Mouse (Mus musculus) CH12.LX (cell line): ENCODE data around the gene Golph3. TPM values are rescaled to one million over a fixed set of nuclear protein-coding genes. Genes with fewer than 3 reads are reported as not detected.

Source experiments
- DNase-seq: peaks from one replicate; pipeline ENCODE4 v3.0.0-alpha.2; 2013; ENCODE audit errors: extremely low read depth
- H3K27ac ChIP-seq: 2 replicates; pipeline ENCODE4 v1.5.1; 2012; ENCODE audit warnings: low read depth, mild to moderate bottlenecking, control low read depth, moderate library complexity; ENCODE audit not compliant: insufficient read depth
- H3K27me3 ChIP-seq: replicated peaks from 2 replicates; pipeline ENCODE3; 2012; ENCODE audit warnings: inconsistent platforms
- H3K36me3 ChIP-seq, 2 experiments: replicated peaks in 1 of 2; 2 replicates each; pipeline versions ENCODE3 to v1.6.1; 2012; ENCODE audit warnings: inconsistent platforms in 1 of 2, low read length in 1 of 2, mild to moderate bottlenecking in 1 of 2, mixed read lengths in 1 of 2, moderate library complexity in 1 of 2; ENCODE audit not compliant: control insufficient read depth in 1 of 2, insufficient read depth in 1 of 2
- H3K4me1 ChIP-seq, 2 experiments: 2 replicates each; pipeline ENCODE4 v1.6.1; 2012; ENCODE audit warnings: inconsistent platforms in 1 of 2, moderate library complexity in 1 of 2; ENCODE audit not compliant: insufficient read depth in 2 of 2, control insufficient read depth in 1 of 2
- H3K4me2 ChIP-seq: 2 replicates; pipeline ENCODE4 v1.6.1; 2012; ENCODE audit warnings: low read depth, mild to moderate bottlenecking, control low read depth; ENCODE audit not compliant: poor library complexity, insufficient read depth, severe bottlenecking
- H3K4me3 ChIP-seq, 3 experiments: fragments of 150-350 bp in 1 of 3; sonication (generic) in 1 of 3; replicated peaks in 1 of 3; 2 replicates each; pipeline versions ENCODE3 to v1.5.1; 2011 to 2012; ENCODE audit warnings: low read depth in 2 of 3, low read length in 2 of 3, mild to moderate bottlenecking in 2 of 3, moderate library complexity in 2 of 3, control low read depth in 1 of 3, improper control_type of control experiment in 1 of 3, inconsistent platforms in 1 of 3, mixed read lengths in 1 of 3; ENCODE audit not compliant: poor library complexity in 1 of 3
- H3K79me2 ChIP-seq: replicated peaks from 2 replicates; pipeline ENCODE4 v1.6.1; 2012; ENCODE audit warnings: mild to moderate bottlenecking, moderate library complexity; ENCODE audit not compliant: control insufficient read depth, poor library complexity, insufficient read depth, severe bottlenecking; ENCODE audit errors: extremely low read depth
- H3K9ac ChIP-seq: 2 replicates; pipeline ENCODE4 v1.6.1; 2012; ENCODE audit warnings: low read depth, mild to moderate bottlenecking, control low read depth, moderate library complexity; ENCODE audit not compliant: insufficient read depth
- H3K9me3 ChIP-seq: replicated peaks from 2 replicates; pipeline ENCODE3; 2012; ENCODE audit warnings: low read length, inconsistent platforms, mixed read lengths
- BHLHE40 ChIP-seq: IDR thresholded peaks from 2 replicates; pipeline ENCODE4 v1.6.1; 2011; ENCODE audit warnings: mild to moderate bottlenecking, low read depth, low read length, improper control_type of control experiment
- CHD1 ChIP-seq: IDR thresholded peaks from 2 replicates; pipeline ENCODE4 v1.6.1; 2012; ENCODE audit warnings: low read depth, low read length, improper control_type of control experiment, inconsistent platforms
- CHD2 ChIP-seq: IDR thresholded peaks from 2 replicates; pipeline ENCODE4 v1.6.1; 2011; ENCODE audit warnings: low read length, improper control_type of control experiment
- CTCF ChIP-seq, 2 experiments: IDR thresholded peaks in 1 of 2; conservative IDR thresholded peaks in 1 of 2; 2 replicates each; pipeline ENCODE4 v1.5.1; 2011 to 2012; ENCODE audit warnings: low read depth in 2 of 2, low read length in 2 of 2, improper control_type of control experiment in 1 of 2, inconsistent platforms in 1 of 2, mild to moderate bottlenecking in 1 of 2, moderate library complexity in 1 of 2
- E2F4 ChIP-seq: IDR thresholded peaks from 2 replicates; pipeline ENCODE4 v1.6.1; 2011; ENCODE audit warnings: low read depth, low read length, improper control_type of control experiment; ENCODE audit not compliant: insufficient replicate concordance
- ELF1 ChIP-seq: IDR thresholded peaks from 2 replicates; pipeline ENCODE4 v1.6.1; 2014; ENCODE audit warnings: low read depth, mild to moderate bottlenecking, inconsistent platforms, low read length, improper control_type of control experiment
- EP300 ChIP-seq: IDR thresholded peaks from 2 replicates; pipeline ENCODE4 v1.6.1; 2011; ENCODE audit warnings: low read length, improper control_type of control experiment
- ETS1 ChIP-seq: conservative IDR thresholded peaks from 2 replicates; pipeline ENCODE4 v1.6.1; 2012; ENCODE audit warnings: low read depth, mild to moderate bottlenecking, inconsistent platforms, low read length, improper control_type of control experiment, moderate library complexity
- GABPA ChIP-seq: IDR thresholded peaks from 2 replicates; pipeline ENCODE4 v1.6.1; 2012; ENCODE audit warnings: low read depth, low read length, improper control_type of control experiment, inconsistent platforms; ENCODE audit not compliant: insufficient replicate concordance
- HCFC1 ChIP-seq: IDR thresholded peaks from 2 replicates; pipeline ENCODE4 v1.6.1; 2012; ENCODE audit warnings: low read depth, mild to moderate bottlenecking, inconsistent platforms, low read length, improper control_type of control experiment
- JUN ChIP-seq: IDR thresholded peaks from 2 replicates; pipeline ENCODE4 v1.6.1; 2011; ENCODE audit warnings: low read depth, mild to moderate bottlenecking, low read length, improper control_type of control experiment, moderate library complexity; ENCODE audit not compliant: insufficient read depth
- JUND ChIP-seq: conservative IDR thresholded peaks from 2 replicates; pipeline ENCODE4 v1.6.1; 2011; ENCODE audit warnings: low read depth, low read length, improper control_type of control experiment
- KAT2A ChIP-seq: IDR thresholded peaks from 2 replicates; pipeline ENCODE4 v1.6.1; 2012; ENCODE audit warnings: low read length, improper control_type of control experiment, inconsistent platforms; ENCODE audit not compliant: insufficient replicate concordance
- MAX ChIP-seq: IDR thresholded peaks from 2 replicates; pipeline ENCODE4 v1.6.1; 2011; ENCODE audit warnings: low read length, improper control_type of control experiment
- MAZ ChIP-seq: IDR thresholded peaks from 2 replicates; pipeline ENCODE4 v1.6.1; 2012; ENCODE audit warnings: low read depth, mild to moderate bottlenecking, inconsistent platforms, low read length, improper control_type of control experiment, moderate library complexity
- MEF2A ChIP-seq: IDR thresholded peaks from 2 replicates; pipeline ENCODE4 v1.6.1; 2014; ENCODE audit warnings: low read depth, mild to moderate bottlenecking, inconsistent platforms, low read length, improper control_type of control experiment, borderline replicate concordance
- MXI1 ChIP-seq: IDR thresholded peaks from 2 replicates; pipeline ENCODE4 v1.6.1; 2011; ENCODE audit warnings: mild to moderate bottlenecking, low read depth, low read length, improper control_type of control experiment
- MYC ChIP-seq: IDR thresholded peaks from 2 replicates; pipeline ENCODE4 v1.6.1; 2011; ENCODE audit warnings: low read depth, mild to moderate bottlenecking, improper control_type of control experiment, low read length
- NELFE ChIP-seq: IDR thresholded peaks from 2 replicates; pipeline ENCODE4 v1.6.1; 2011; ENCODE audit warnings: low read depth, low read length, improper control_type of control experiment
- NRF1 ChIP-seq: IDR thresholded peaks from 2 replicates; pipeline ENCODE4 v1.6.1; 2014; ENCODE audit warnings: low read depth, mild to moderate bottlenecking, inconsistent platforms, low read length, improper control_type of control experiment, moderate library complexity
- POLR2A ChIP-seq: IDR thresholded peaks from 2 replicates; pipeline ENCODE4 v1.6.1; 2011; ENCODE audit warnings: low read depth, mild to moderate bottlenecking, improper control_type of control experiment, low read length
- POLR2AphosphoS2 ChIP-seq: IDR thresholded peaks from 2 replicates; pipeline ENCODE4 v1.6.1; 2011; ENCODE audit warnings: low read depth, low read length, improper control_type of control experiment
- SIN3A ChIP-seq: IDR thresholded peaks from 2 replicates; pipeline ENCODE4 v1.6.1; 2012; ENCODE audit warnings: low read length, improper control_type of control experiment, inconsistent platforms
- SMC3 ChIP-seq: IDR thresholded peaks from 2 replicates; pipeline ENCODE4 v1.6.1; 2011; ENCODE audit warnings: low read depth, low read length, improper control_type of control experiment
- TBP ChIP-seq: conservative IDR thresholded peaks from 2 replicates; pipeline ENCODE4 v1.6.1; 2011; ENCODE audit warnings: low read depth, low read length, improper control_type of control experiment
- UBTF ChIP-seq: IDR thresholded peaks from 2 replicates; pipeline ENCODE4 v1.6.1; 2012; ENCODE audit warnings: low read depth, mild to moderate bottlenecking, inconsistent platforms, low read length, improper control_type of control experiment, moderate library complexity
- ZKSCAN1 ChIP-seq: IDR thresholded peaks from 2 replicates; pipeline ENCODE4 v1.6.1; 2012; ENCODE audit warnings: low read depth, inconsistent platforms, low read length, improper control_type of control experiment, borderline replicate concordance
- ZMIZ1 ChIP-seq: IDR thresholded peaks from 2 replicates; pipeline ENCODE4 v1.6.1; 2012; ENCODE audit warnings: low read depth, mild to moderate bottlenecking, inconsistent platforms, low read length, improper control_type of control experiment
- dilution Hi-C: fragments of 300-500 bp; cut with MboI; formaldehyde crosslinking; loops from 2 replicates; pipeline ENCODE4 v1.14.3; 2020; ENCODE audit warnings: low sequenced_read_pairs; ENCODE audit not compliant: extremely low pct_unique_long_range_greater_than_20kb, extremely low pct_ligation_motif_present
- in situ Hi-C: fragments of 300-500 bp; cut with MboI; formaldehyde crosslinking; loops from 3 replicates; pipeline ENCODE4 v1.14.3; 2019; ENCODE audit warnings: low sequenced_read_pairs, low pct_ligation_motif_present, low pct_unique_long_range_greater_than_20kb, mixed read lengths
- polyA plus RNA-seq: library from polyadenylated mRNA; unstranded; fragments of >175 nt; gene quantifications from 2 replicates; pipeline ENCODE4 v1.2.1, GENCODE M21; 2012; ENCODE audit warnings: low read depth; ENCODE audit not compliant: insufficient read length
- total RNA-seq, 2 experiments: library from RNA; depleted of rRNA; stranded (reverse); fragments of 300-350 nt in 1 of 2; fragments of >200 nt in 1 of 2; gene quantifications; 2 replicates each; pipeline ENCODE4 v1.2.3; 2012 to 2014

The Golph3 gene
- total and polyA plus RNA-seq, 3 experiments: 67.2 to 208 (median 97.2) TPM

- H3K4me2 ChIP-seq: no peak overlapping the region
- H3K27me3 ChIP-seq: no peaks in the 10 kb centered on the region
- no peak for DNase-seq
- H3K9ac ChIP-seq: no peak overlapping the region
- H3K27ac ChIP-seq: no peak overlapping the region
- no peaks in the 10 kb centered on the region for H3K4me1 ChIP-seq
- in situ Hi-C loops: no loop called here
- peaks cover 23 to 68% of the 10 kb centered on the region in 2 experiments for H3K36me3 ChIP-seq
- TF ChIP-seq MXI1: no peak
- no peak for TF ChIP-seq NRF1
- no peak for TF ChIP-seq KAT2A
- TF ChIP-seq CHD1: no peak
- no peak for TF ChIP-seq JUND
- TF ChIP-seq E2F4: no peak
- no peak for TF ChIP-seq POLR2AphosphoS2
- no peak for TF ChIP-seq MYC
- no peak for TF ChIP-seq UBTF
- TF ChIP-seq SMC3: no peak
- no peak for TF ChIP-seq NELFE
- TF ChIP-seq ELF1: no peak
- TF ChIP-seq BHLHE40: no peak
- TF ChIP-seq CHD2: no peak
- TF ChIP-seq TBP: no peak
- no peak for TF ChIP-seq ZKSCAN1
- TF ChIP-seq MAX: no peak
- no peaks in the 10 kb centered on the region for H3K9me3 ChIP-seq
- no peak overlapping the region for H3K4me3 ChIP-seq
- dilution Hi-C loops: no loop called here
- H3K79me2 ChIP-seq: peaks cover 43% of the 10 kb centered on the region
Measured at GRCm38 (mm10) chr15:12340536-12341400, 19.5 kb downstream of the Golph3 start.

- H3K4me3 ChIP-seq: no peak overlapping the region
- DNase-seq: no peak
- no peaks in the 10 kb centered on the region for H3K9me3 ChIP-seq
- H3K4me2 ChIP-seq: no peak overlapping the region
- no peak overlapping the region for H3K9ac ChIP-seq
- in situ Hi-C loops: no loop called here
- no peaks in the 10 kb centered on the region for H3K27me3 ChIP-seq
- H3K4me1 ChIP-seq: no peaks in the 10 kb centered on the region
- TF ChIP-seq ZMIZ1 (no peak), ETS1 (no peak), CHD1 (no peak), KAT2A (no peak), EP300 (no peak), JUND (no peak), UBTF (no peak), MEF2A (no peak), SIN3A (no peak), JUN (no peak), HCFC1 (no peak), MXI1 (no peak), SMC3 (no peak), POLR2A (no peak), CTCF (conservative IDR thresholded peaks at IDR 0.05 in 1 of 2, IDR thresholded peaks at IDR 0.05 in 1 of 2; ENCODE audit: low read depth in 2 of 2, low read length in 2 of 2) (no peak), MAZ (no peak), GABPA (no peak)
- peaks cover 38% of the 10 kb centered on the region for H3K79me2 ChIP-seq
- no peak overlapping the region; the same call in 1 of the 2 replicates for H3K27ac ChIP-seq
- dilution Hi-C loops: no loop called here
- peaks cover 23 to 70% of the 10 kb centered on the region in 2 experiments for H3K36me3 ChIP-seq
Measured at GRCm38 (mm10) chr15:12341401-12341758, 20.1 kb downstream of the Golph3 start.
